Comparison of ENCODE assay signal across 8 mouse cellular contexts in the genomic region with DNA sequence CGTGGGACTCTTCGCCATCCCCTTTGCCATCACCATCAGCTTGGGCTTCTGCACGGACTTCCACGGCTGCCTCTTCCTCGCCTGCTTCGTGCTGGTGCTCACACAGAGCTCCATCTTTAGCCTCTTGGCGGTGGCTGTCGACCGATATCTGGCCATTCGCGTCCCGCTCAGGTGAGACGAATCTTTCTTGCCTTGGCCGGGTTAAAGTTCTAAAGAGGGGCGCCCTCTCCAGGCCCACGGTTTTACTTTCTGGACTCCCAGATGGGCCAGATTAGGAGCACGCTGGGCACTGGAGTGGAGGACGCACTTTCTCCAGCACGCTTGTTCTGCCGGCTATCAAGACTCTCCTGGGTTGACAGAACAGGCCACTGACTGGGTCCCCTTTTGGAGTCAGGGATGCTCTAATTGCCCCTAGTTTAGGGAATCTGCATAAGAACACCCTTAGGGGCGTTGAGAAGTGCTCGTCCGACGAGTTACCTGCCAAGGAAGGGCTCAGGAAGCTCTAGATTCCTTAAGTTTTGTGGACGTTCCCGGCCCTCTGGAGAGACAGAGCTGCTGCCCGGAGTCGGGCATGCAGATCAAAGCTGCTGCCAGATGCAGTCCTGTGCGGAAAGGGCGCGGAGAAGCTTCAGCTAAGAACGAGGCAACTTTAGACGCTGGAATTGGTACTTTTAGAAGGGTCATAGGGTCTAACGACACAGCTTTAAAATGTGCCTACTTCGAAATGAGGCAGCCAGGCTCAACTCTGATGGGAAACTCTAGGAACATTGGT. TPM values are rescaled to one million over a fixed set of nuclear protein-coding genes. Genes with fewer than 3 reads are reported as not detected.
DNase-seq lines count a peak whose midpoint lies in the region; ATAC-seq lines count a peak whose summit lies in the region.

No protein-coding gene starts in this region.

- intact Hi-C loops in heart, postnatal 10 days (cut with DNase I): no loop called here

- peaks cover 27% of the 10 kb centered on the region for H3K27me3 ChIP-seq in limb, embryonic 10.5 days (ENCODE audit: low read depth, poor library complexity, severe bottlenecking)

- no peaks in the 10 kb centered on the region for H3K9me3 ChIP-seq in limb, embryonic 10.5 days (replicated peaks)

- peak; percentile 11 to 27 for DNase-seq in adrenal gland, adult 18-20 months (ENCODE audit: low spot score in 2 of 2)
- DNase-seq in adrenal gland, postnatal 4 days (ENCODE audit: low spot score in 2 of 2): no peak
- DNase-seq in ES-CJ7 (ENCODE audit: low read depth, low spot score) (peak; percentile 62), MN1 (ENCODE audit: low spot score) (no peak)
- peak; percentile 35 to 38 for DNase-seq in heart, postnatal 10 days
- peak; percentile 56 for DNase-seq in limb, embryonic 10.5 days (ENCODE audit: low spot score)
- DNase-seq in mesoderm, embryonic 11.5 days (ENCODE audit: low read depth, low spot score): peak; percentile 25

- 2% methylated on average over 35 of the region's 35 CpGs for WGBS in limb, embryonic 10.5 days

- H3K4me1 ChIP-seq in limb, embryonic 10.5 days: peaks cover 52% of the 10 kb centered on the region

- peak overlapping the region; percentile 85 for H3K27ac ChIP-seq in limb, embryonic 10.5 days

- peak overlapping the region; percentile 66 for H3K4me3 ChIP-seq in limb, embryonic 10.5 days

- ATAC-seq in common myeloid progenitor, adult 5-6 weeks (replicated peaks; ENCODE audit: low read depth, poor library complexity, severe bottlenecking): 0 out of 2 replicates have a peak, but pooled peaks have one; percentile 7

- no peaks in the 10 kb centered on the region for H3K36me3 ChIP-seq in limb, embryonic 10.5 days

RNA-seq across cellular contexts. Expression of a gene that starts 0.7 kb away (rescaled TPM):
- total RNA-seq in adrenal gland, adult 18-20 months (2021): 1 to 10 TPM in 1 of 2 experiments, under 1 TPM in 1; 0.64 to 1.7 TPM
- 1 to 10 TPM; 1.0 to 1.1 TPM for total RNA-seq in adrenal gland, postnatal 4 days (2021)
- 0.41 TPM in 1 of 2 replicates, not detected in the other for total RNA-seq in common myeloid progenitor, adult 5-6 weeks (2017)
- total RNA-seq in heart, postnatal 10 days (2021): 1 to 10 TPM in 1 of 2 experiments, under 1 TPM in 1; 0.91 to 1.4 TPM
- 10.4 and 11.5 TPM in 2 replicates for polyA plus RNA-seq in limb, embryonic 10.5 days (2016; fragmentation: Nextera tagmentation; extraction: Ambion mirVana)

RNA-seq across cellular contexts. Expression of a gene that starts 31.7 kb away (rescaled TPM):
- 10 to 100 TPM; 15.5 to 23.9 TPM for total RNA-seq in adrenal gland, adult 18-20 months (2021)
- 10 to 100 TPM; 26.0 to 28.7 TPM for total RNA-seq in adrenal gland, postnatal 4 days (2021)
- 6.1 and 10.2 TPM in 2 replicates for total RNA-seq in common myeloid progenitor, adult 5-6 weeks (2017)
- total RNA-seq in heart, postnatal 10 days (2021): 10 to 100 TPM; 14.8 to 15.3 TPM
- polyA plus RNA-seq in limb, embryonic 10.5 days (2016; fragmentation: Nextera tagmentation; extraction: Ambion mirVana): 17.9 TPM in 2 replicates

RNA-seq across cellular contexts. Expression of a gene that starts 31.8 kb away (rescaled TPM):
- total RNA-seq in adrenal gland, adult 18-20 months (2021): 10 to 100 TPM; 29.0 to 32.6 TPM
- 10 to 100 TPM; 25.8 to 30.4 TPM for total RNA-seq in adrenal gland, postnatal 4 days (2021)
- total RNA-seq in common myeloid progenitor, adult 5-6 weeks (2017): 11.3 and 17.0 TPM in 2 replicates
- total RNA-seq in heart, postnatal 10 days (2021): 10 to 100 TPM; 35.9 to 39.5 TPM
- 17.4 and 18.8 TPM in 2 replicates for polyA plus RNA-seq in limb, embryonic 10.5 days (2016; fragmentation: Nextera tagmentation; extraction: Ambion mirVana)

Comparison
In these comparisons a context has a peak if more than half of its experiments do, and no peak if none do; other contexts are left out.
1. DNase-seq: peak in adrenal gland, adult 18-20 months (2 of 2), ES-CJ7 (single experiment), heart, postnatal 10 days (2 of 2), limb, embryonic 10.5 days (single experiment) and mesoderm, embryonic 11.5 days (single experiment); none in adrenal gland, postnatal 4 days (0 of 2) and MN1 (single experiment).